Mouse (Mus musculus): ENCODE data around the gene Trpv1. TPM values are rescaled to one million over a fixed set of nuclear protein-coding genes. Genes with fewer than 3 reads are reported as not detected.

Gene Trpv1
- total and polyA plus RNA-seq, 3 experiments = not detected

GRCm38 (mm10) chr11:73223966-73224365 lies 10.1 kb upstream of the Trpv1 start:
- no peak overlapping the region for H3K9ac ChIP-seq (ENCODE audit: control insufficient read depth, low read depth, low read length, poor library complexity, severe bottlenecking)
- H3K4me3 ChIP-seq (ENCODE audit: control insufficient read depth in 1 of 2, insufficient read depth in 1 of 2, low read depth in 2 of 2, low read length in 2 of 2) = no peak overlapping the region
- no peaks in the 10 kb centered on the region for H3K36me3 ChIP-seq (ENCODE audit: control insufficient read depth in 1 of 2, insufficient read depth in 2 of 2, low read length in 2 of 2)
- H3K27me3 ChIP-seq (ENCODE audit: control insufficient read depth in 1 of 2, insufficient read depth in 2 of 2, low read length in 2 of 2) = no peaks in the 10 kb centered on the region
- H3K4me1 ChIP-seq (ENCODE audit: control insufficient read depth in 1 of 2, insufficient read depth in 2 of 2, low read length in 2 of 2) = no peaks in the 10 kb centered on the region
- no peak overlapping the region for H3K27ac ChIP-seq (ENCODE audit: control insufficient read depth, low read depth, low read length)
- DNase-seq (ENCODE audit: low read depth, low spot score) = peak; percentile 18
- no peaks in the 10 kb centered on the region for H3K9me3 ChIP-seq (replicated peaks; ENCODE audit: insufficient read depth, low read length)
- no peaks in the 10 kb centered on the region for H3K79me2 ChIP-seq (ENCODE audit: control insufficient read depth, insufficient read depth, low read length, poor library complexity)
- TF ChIP-seq ZKSCAN1 (IDR thresholded peaks at IDR 0.05; ENCODE audit: low read depth, low read length) = no peak
- no peak for TF ChIP-seq USF1 (IDR thresholded peaks at IDR 0.05; ENCODE audit: low read depth, low read length)
- no peak for TF ChIP-seq ZMIZ1 (IDR thresholded peaks at IDR 0.05; ENCODE audit: low read depth, low read length)
- TF ChIP-seq UBTF (IDR thresholded peaks at IDR 0.05; ENCODE audit: borderline replicate concordance, insufficient read depth, low read depth, low read length) = no peak
- TF ChIP-seq ZNF384 (IDR thresholded peaks at IDR 0.05; ENCODE audit: low read depth, low read length) = no peak
- no peak for TF ChIP-seq TBP (IDR thresholded peaks at IDR 0.05; ENCODE audit: low read depth, low read length)
- TF ChIP-seq NRF1 (IDR thresholded peaks at IDR 0.05; ENCODE audit: insufficient read depth, low read depth, low read length, poor library complexity, severe bottlenecking) = no peak
- peak in 2 of 3 experiments; percentile 12 to 40; a peak in 2 of 6 replicates for TF ChIP-seq CTCF (IDR thresholded peaks at IDR 0.05 in 2 of 3, conservative IDR thresholded peaks at IDR 0.05 in 1 of 3; ENCODE audit: control insufficient read depth in 1 of 3, insufficient read depth in 1 of 3, low read depth in 2 of 3, low read length in 3 of 3, poor library complexity in 1 of 3, severe bottlenecking in 1 of 3)
- TF ChIP-seq SMC3 (IDR thresholded peaks at IDR 0.05; ENCODE audit: low read depth, low read length) = peak; percentile 25

- H3K9me3 ChIP-seq (replicated peaks; ENCODE audit: insufficient read depth, low read length) = no peaks in the 10 kb centered on the region
- no peak for DNase-seq (ENCODE audit: low read depth, low spot score)
- H3K4me1 ChIP-seq (ENCODE audit: control insufficient read depth in 1 of 2, insufficient read depth in 2 of 2, low read length in 2 of 2) = no peaks in the 10 kb centered on the region
- no peak overlapping the region for H3K4me3 ChIP-seq (ENCODE audit: control insufficient read depth in 1 of 2, insufficient read depth in 1 of 2, low read depth in 2 of 2, low read length in 2 of 2)
- H3K27me3 ChIP-seq (ENCODE audit: control insufficient read depth in 1 of 2, insufficient read depth in 2 of 2, low read length in 2 of 2) = no peaks in the 10 kb centered on the region
- H3K79me2 ChIP-seq (ENCODE audit: control insufficient read depth, insufficient read depth, low read length, poor library complexity) = no peaks in the 10 kb centered on the region
- no peak for TF ChIP-seq ZMIZ1 (IDR thresholded peaks at IDR 0.05; ENCODE audit: low read depth, low read length)
- no peak for TF ChIP-seq MAFK (IDR thresholded peaks at IDR 0.05; ENCODE audit: borderline replicate concordance, low read depth, low read length)
- TF ChIP-seq CTCF (IDR thresholded peaks at IDR 0.05 in 2 of 3, conservative IDR thresholded peaks at IDR 0.05 in 1 of 3; ENCODE audit: control insufficient read depth in 1 of 3, insufficient read depth in 1 of 3, low read depth in 2 of 3, low read length in 3 of 3, poor library complexity in 1 of 3, severe bottlenecking in 1 of 3) = no peak
- no peak for TF ChIP-seq NRF1 (IDR thresholded peaks at IDR 0.05; ENCODE audit: insufficient read depth, low read depth, low read length, poor library complexity, severe bottlenecking)
- TF ChIP-seq MAZ (IDR thresholded peaks at IDR 0.05; ENCODE audit: low read depth, low read length) = no peak
- no peak for TF ChIP-seq POLR2A (IDR thresholded peaks at IDR 0.05; ENCODE audit: control insufficient read depth in 1 of 2, insufficient read depth in 1 of 2, low read depth in 1 of 2, low read length in 2 of 2, poor library complexity in 1 of 2)
- no peak for TF ChIP-seq MEF2A (IDR thresholded peaks at IDR 0.05; ENCODE audit: extremely low read depth, insufficient replicate concordance, low read depth, low read length, poor library complexity, severe bottlenecking)
- no peak for TF ChIP-seq MYB (IDR thresholded peaks at IDR 0.05; ENCODE audit: low read depth, low read length)
- TF ChIP-seq KAT2A (conservative IDR thresholded peaks at IDR 0.05; ENCODE audit: low read depth, low read length) = no peak
- no peak for TF ChIP-seq ZKSCAN1 (IDR thresholded peaks at IDR 0.05; ENCODE audit: low read depth, low read length)
- no peak for TF ChIP-seq POLR2AphosphoS5 (IDR thresholded peaks at IDR 0.05; ENCODE audit: borderline replicate concordance, low read depth, low read length)
- TF ChIP-seq USF2 (IDR thresholded peaks at IDR 0.05; ENCODE audit: borderline replicate concordance in 1 of 2, insufficient read depth in 1 of 2, low read depth in 1 of 2, low read length in 2 of 2) = no peak
- no peak for TF ChIP-seq ZC3H11A (IDR thresholded peaks at IDR 0.05; ENCODE audit: low read depth, low read length)
- no peak for TF ChIP-seq CHD2 (IDR thresholded peaks at IDR 0.05; ENCODE audit: low read length)
- H3K9ac ChIP-seq (ENCODE audit: control insufficient read depth, low read depth, low read length, poor library complexity, severe bottlenecking) = no peak overlapping the region
- no peak overlapping the region for H3K27ac ChIP-seq (ENCODE audit: control insufficient read depth, low read depth, low read length)
- no peaks in the 10 kb centered on the region for H3K36me3 ChIP-seq (ENCODE audit: control insufficient read depth in 1 of 2, insufficient read depth in 2 of 2, low read length in 2 of 2)
These were observed 8.2 kb upstream of the Trpv1 start for GRCm38 (mm10) chr11:73225856-73226255.

All from MEL (cell line).